Mouse (Mus musculus) kidney, embryonic 16.5 days (tissue): ENCODE data around the gene Tmem106c. TPM values are rescaled to one million over a fixed set of nuclear protein-coding genes. Genes with fewer than 3 reads are reported as not detected.

Experiments
- ATAC-seq: fragments of 200-750 bp; cut with Nextera tagmentation; 2 replicates; pipeline ENCODE4 v1.8.0; 2017; ENCODE audit warnings: moderate TSS enrichment; ENCODE audit not compliant: low FRiP score, low TSS enrichment
- H3K27ac ChIP-seq: fragments of 300-500 bp; sonication (generic); 2 replicates; pipeline ENCODE4 v1.5.1; 2014; ENCODE audit warnings: low read length
- H3K27me3 ChIP-seq: fragments of 300-500 bp; sonication (generic); 2 replicates; pipeline ENCODE4 v1.6.1; 2014; ENCODE audit warnings: low read length, control low read depth, mixed read lengths; ENCODE audit not compliant: insufficient read depth
- H3K36me3 ChIP-seq: fragments of 300-500 bp; sonication (generic); 2 replicates; pipeline ENCODE4 v1.6.1; 2014; ENCODE audit warnings: low read length, control low read depth, mixed read lengths; ENCODE audit not compliant: insufficient read depth
- H3K4me1 ChIP-seq: fragments of 300-500 bp; sonication (generic); 2 replicates; pipeline ENCODE4 v1.6.1; 2014; ENCODE audit warnings: low read length, control low read depth, mixed read lengths; ENCODE audit not compliant: insufficient read depth
- H3K4me2 ChIP-seq: fragments of 300-500 bp; sonication (generic); replicated peaks from 2 replicates; pipeline ENCODE4 v1.6.1; 2014; ENCODE audit warnings: low read depth, low read length
- H3K4me3 ChIP-seq: fragments of 300-500 bp; sonication (generic); 2 replicates; pipeline ENCODE4 v1.5.1; 2014; ENCODE audit warnings: mild to moderate bottlenecking, low read length
- H3K9ac ChIP-seq: fragments of 300-500 bp; sonication (generic); replicated peaks from 2 replicates; pipeline ENCODE4 v1.6.1; 2014; ENCODE audit warnings: low read length
- H3K9me3 ChIP-seq: fragments of 300-500 bp; sonication (generic); 2 replicates; pipeline ENCODE4 v1.6.1; 2016; ENCODE audit warnings: low read length, control low read depth
- WGBS: fragments of 180-500 bp; shearing (Covaris S2); extraction: QIAGEN DNeasy Blood & Tissue Kit; methylation state at CpG from one replicate; pipeline ENCODE4 v1.1.7; 2014; 5-methylcytosine and 5-hydroxymethylcytosine counted together
- polyA plus RNA-seq: library from polyadenylated mRNA; unstranded; fragments of >200 nt; fragmentation: Nextera tagmentation; extraction: Ambion mirVana; gene quantifications from 2 replicates; pipeline ENCODE4 v1.2.1, GENCODE M21; 2015

The Tmem106c gene
- polyA plus RNA-seq, 1 experiment from 2014 or later = 61.3 TPM

- peak within 1 kb of the TSS; percentile 63 for H3K9ac ChIP-seq
- H3K4me3 ChIP-seq = peak within 1 kb of the TSS; percentile 46
- no peaks in the 10 kb centered on the region for H3K9me3 ChIP-seq
- H3K4me2 ChIP-seq = peak within 1 kb of the TSS; percentile 76
- H3K4me1 ChIP-seq = peaks cover 51% of the 10 kb centered on the region
- no peaks in the 10 kb centered on the region for H3K36me3 ChIP-seq
- H3K27me3 ChIP-seq = peaks cover 78% of the 10 kb centered on the region
- H3K27ac ChIP-seq = no peak within 1 kb of the TSS
- 1% methylated on average over 55 of the region's 59 CpGs for WGBS
- ATAC-seq = peak; percentile 52
These were observed 40.1 kb downstream of the Tmem106c start, which contains the start of gene Col2a1 for GRCm38 (mm10) chr15:98003822-98004739. TSS of gene Col2a1 (minus strand) at chr15:98004695.

- ATAC-seq = no peak; the same call in 1 of the 2 replicates
- WGBS = 1% methylated on average over 11 of the region's 19 CpGs
These were observed 40.8 kb downstream of the Tmem106c start for GRCm38 (mm10) chr15:98004740-98005159.

DNA sequence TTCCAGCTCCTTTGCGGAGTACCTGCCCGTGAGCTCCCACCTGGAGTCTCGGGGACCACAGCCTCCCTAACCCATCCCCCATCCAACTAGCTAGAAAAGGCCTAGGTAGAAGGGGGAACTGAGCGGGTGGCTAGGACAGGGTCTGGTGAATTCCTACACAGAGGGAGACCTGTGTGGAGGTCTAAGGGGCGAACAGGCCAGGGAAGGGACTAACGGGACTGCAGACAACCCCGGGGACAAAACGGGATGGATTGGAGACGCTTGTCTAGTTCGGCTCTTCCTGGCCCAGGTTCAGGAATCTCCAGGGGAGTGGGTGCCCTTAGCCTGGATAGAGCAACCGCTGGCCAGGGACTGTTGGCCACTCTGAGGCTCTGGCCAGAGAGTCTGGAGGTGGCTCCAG is 41.2 kb downstream of the Tmem106c start:
- peaks cover 40% of the 10 kb centered on the region for H3K4me1 ChIP-seq
- H3K4me3 ChIP-seq = peak overlapping the region; percentile 46
- H3K9me3 ChIP-seq = no peaks in the 10 kb centered on the region
- H3K9ac ChIP-seq = peak overlapping the region; percentile 63; the same call in 1 of the 2 replicates
- H3K27me3 ChIP-seq = peaks cover 67% of the 10 kb centered on the region
- peak overlapping the region; percentile 76 for H3K4me2 ChIP-seq
- H3K27ac ChIP-seq = no peak overlapping the region
- ATAC-seq = no peak
- 14% methylated on average over 11 of the region's 11 CpGs for WGBS
- no peaks in the 10 kb centered on the region for H3K36me3 ChIP-seq

More at GRCm38 (mm10) chr15:98004740-98005159, 40.8 kb downstream of the Tmem106c start:
- no peaks in the 10 kb centered on the region for H3K9me3 ChIP-seq
- H3K4me3 ChIP-seq = peak overlapping the region; percentile 46
- peak overlapping the region; percentile 63 for H3K9ac ChIP-seq
- no peaks in the 10 kb centered on the region for H3K36me3 ChIP-seq
- H3K4me1 ChIP-seq = peaks cover 45% of the 10 kb centered on the region
- H3K4me2 ChIP-seq = peak overlapping the region; percentile 76
- peaks cover 72% of the 10 kb centered on the region for H3K27me3 ChIP-seq
- no peak overlapping the region for H3K27ac ChIP-seq

GRCm38 (mm10) chr15:98012810-98013209 is 48.8 kb downstream of the Tmem106c start:
- Histone ChIP-seq H3K9ac (no peak overlapping the region), H3K4me3 (no peak overlapping the region), H3K4me2 (no peak overlapping the region), H3K27me3 (no peaks in the 10 kb centered on the region), H3K4me1 (no peaks in the 10 kb centered on the region), H3K27ac (no peak overlapping the region), H3K9me3 (no peaks in the 10 kb centered on the region), H3K36me3 (no peaks in the 10 kb centered on the region)
- 81% methylated on average over 6 of the region's 6 CpGs for WGBS
- ATAC-seq = no peak

- no peak overlapping the region for H3K27ac ChIP-seq
- no peaks in the 10 kb centered on the region for H3K27me3 ChIP-seq
- H3K4me3 ChIP-seq = no peak overlapping the region
- ATAC-seq = no peak
- H3K36me3 ChIP-seq = no peaks in the 10 kb centered on the region
- WGBS = 89% methylated on average over 4 of the region's 4 CpGs
- H3K9ac ChIP-seq = no peak overlapping the region
- H3K4me2 ChIP-seq = no peak overlapping the region
- H3K4me1 ChIP-seq = peaks cover 9% of the 10 kb centered on the region
- H3K9me3 ChIP-seq = no peaks in the 10 kb centered on the region
These were observed 53.9 kb downstream of the Tmem106c start for GRCm38 (mm10) chr15:98017925-98018324.

DNA sequence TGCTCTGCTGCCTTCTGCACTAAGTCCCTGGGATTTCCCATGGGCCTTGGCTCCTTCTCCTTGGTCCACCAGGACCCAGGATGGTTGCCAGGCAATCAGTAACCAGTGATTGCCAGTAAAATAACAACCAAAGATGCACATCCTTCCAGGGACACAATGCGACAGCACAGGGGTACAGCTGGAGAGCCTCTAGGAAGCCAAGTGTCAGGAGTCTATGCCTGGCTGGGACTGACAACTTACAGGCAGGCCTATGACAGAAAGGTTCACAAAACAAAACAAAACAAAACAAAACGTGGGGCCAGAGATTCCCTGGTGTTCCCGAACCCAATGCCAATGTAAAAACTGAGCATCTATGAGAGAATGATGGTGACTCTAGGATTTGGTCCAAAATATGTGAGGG is 55.0 kb downstream of the Tmem106c start:
- ATAC-seq = no peak
- no peak overlapping the region for H3K27ac ChIP-seq
- peaks cover 9% of the 10 kb centered on the region for H3K4me1 ChIP-seq
- 46% methylated on average over 3 of the region's 3 CpGs for WGBS
- no peak overlapping the region for H3K9ac ChIP-seq
- no peaks in the 10 kb centered on the region for H3K9me3 ChIP-seq
- H3K36me3 ChIP-seq = no peaks in the 10 kb centered on the region
- no peak overlapping the region for H3K4me3 ChIP-seq
- H3K27me3 ChIP-seq = no peaks in the 10 kb centered on the region
- no peak overlapping the region for H3K4me2 ChIP-seq

Other genes starting within 250 kb of the Tmem106c start
- gene Endou, start 232.9 kb upstream of the Tmem106c start, polyA plus RNA-seq = 0.45 and 0.60 TPM in 2 replicates
- gene Rapgef3, start 196.2 kb upstream of the Tmem106c start, polyA plus RNA-seq = 36.3 and 36.4 TPM in 2 replicates
- gene Slc48a1, start 185.7 kb upstream of the Tmem106c start, polyA plus RNA-seq = 81.7 and 81.9 TPM in 2 replicates
- gene Hdac7, start 119.7 kb upstream of the Tmem106c start, polyA plus RNA-seq = 37.3 and 40.0 TPM in 2 replicates
- 9.6 and 10.5 TPM in 2 replicates for gene Vdr, start 53.6 kb upstream of the Tmem106c start, polyA plus RNA-seq
- gene Col2a1, start 40.5 kb downstream of the Tmem106c start, polyA plus RNA-seq = 19.0 and 19.5 TPM in 2 replicates
- 45.7 and 45.8 TPM in 2 replicates for gene Pfkm, start 128.4 kb downstream of the Tmem106c start, polyA plus RNA-seq
- 29.9 and 31.3 TPM in 2 replicates for gene Senp1, start 129.5 kb downstream of the Tmem106c start, polyA plus RNA-seq
- gene Asb8, start 201.4 kb downstream of the Tmem106c start, polyA plus RNA-seq = 59.6 and 60.2 TPM in 2 replicates
- gene Ccdc184, start 203.0 kb downstream of the Tmem106c start, polyA plus RNA-seq = 1.8 and 2.1 TPM in 2 replicates
- gene Olfr288, start 231.3 kb downstream of the Tmem106c start, polyA plus RNA-seq = not detected in 2 replicates